Mouse (Mus musculus) C2C12 (cell line): ENCODE measurements around the gene Tmem234. TPM values are rescaled to one million over a fixed set of nuclear protein-coding genes. Genes with fewer than 3 reads are reported as not detected.

Experiments
- H3K27me3 ChIP-seq: one replicate; pipeline ENCODE4 v1.6.1; 2011; ENCODE audit not compliant: control insufficient read depth, insufficient read depth, insufficient read length
- H3K36me3 ChIP-seq: one replicate; pipeline ENCODE4 v1.6.1; 2011; ENCODE audit not compliant: control insufficient read depth, insufficient read depth
- H3K4me3 ChIP-seq: one replicate; pipeline ENCODE4 v1.5.1; 2011; ENCODE audit warnings: mild to moderate bottlenecking, control low read depth; ENCODE audit not compliant: poor library complexity, insufficient read depth, severe bottlenecking
- H3K79me2 ChIP-seq: one replicate; pipeline ENCODE4 v1.6.1; 2011; ENCODE audit not compliant: control insufficient read depth, insufficient read depth
- H3K79me3 ChIP-seq: one replicate; pipeline ENCODE4 v1.6.1; 2011; ENCODE audit warnings: low read depth, control low read depth
- H3ac ChIP-seq: one replicate; pipeline ENCODE3; 2011; ENCODE audit warnings: low read depth; ENCODE audit not compliant: control insufficient read depth, insufficient read length
- CEBPB ChIP-seq: IDR thresholded peaks from one replicate; pipeline ENCODE4 v1.6.1; 2011; ENCODE audit warnings: low read depth, mild to moderate bottlenecking, control low read depth, moderate library complexity
- CTCF ChIP-seq: IDR thresholded peaks from one replicate; pipeline ENCODE4 v1.5.1; 2011; ENCODE audit not compliant: control insufficient read depth, insufficient read depth, insufficient read length
- FOSL1 ChIP-seq: IDR thresholded peaks from one replicate; pipeline ENCODE4 v1.8.0; 2011; ENCODE audit warnings: mild to moderate bottlenecking, low read length; ENCODE audit not compliant: poor library complexity, insufficient read depth, severe bottlenecking
- MAX ChIP-seq: IDR thresholded peaks from one replicate; pipeline ENCODE4 v1.6.1; 2011; ENCODE audit warnings: mild to moderate bottlenecking, control low read depth
- MYOD1 ChIP-seq: IDR thresholded peaks from one replicate; pipeline ENCODE4 v1.6.1; 2011; ENCODE audit warnings: low read depth; ENCODE audit not compliant: control insufficient read depth, insufficient read length
- MYOG ChIP-seq: IDR thresholded peaks from one replicate; pipeline ENCODE4 v1.6.1; 2011; ENCODE audit not compliant: control insufficient read depth, insufficient read length; ENCODE audit errors: extremely low read depth
- USF1 ChIP-seq: IDR thresholded peaks from one replicate; pipeline ENCODE4 v1.6.1; 2011; ENCODE audit warnings: low read depth, mild to moderate bottlenecking, control low read depth, moderate library complexity
- polyA plus RNA-seq: library from polyadenylated mRNA; unstranded; fragments of >200 nt; fragmentation: generic; extraction: Trizol; gene quantifications from one replicate; pipeline ENCODE4 v1.2.1, GENCODE M21; 2012; ENCODE audit warnings: missing spikeins

The Tmem234 gene
- polyA plus RNA-seq, 1 experiment: 218 TPM

GRCm38 (mm10) chr4:129570028-129570427 is 30.4 kb upstream of the Tmem234 start:
- no peaks in the 10 kb centered on the region for H3K36me3 ChIP-seq
- no peak overlapping the region for H3ac ChIP-seq
- no peak for TF ChIP-seq MYOG
- no peak for TF ChIP-seq MAX
- TF ChIP-seq FOSL1: no peak
- TF ChIP-seq CTCF: no peak
- TF ChIP-seq CEBPB: no peak
- no peak for TF ChIP-seq USF1
- no peak for TF ChIP-seq MYOD1
- H3K79me2 ChIP-seq: no peaks in the 10 kb centered on the region
- no peaks in the 10 kb centered on the region for H3K27me3 ChIP-seq
- no peak overlapping the region for H3K4me3 ChIP-seq
- H3K79me3 ChIP-seq: no peaks in the 10 kb centered on the region

DNA sequence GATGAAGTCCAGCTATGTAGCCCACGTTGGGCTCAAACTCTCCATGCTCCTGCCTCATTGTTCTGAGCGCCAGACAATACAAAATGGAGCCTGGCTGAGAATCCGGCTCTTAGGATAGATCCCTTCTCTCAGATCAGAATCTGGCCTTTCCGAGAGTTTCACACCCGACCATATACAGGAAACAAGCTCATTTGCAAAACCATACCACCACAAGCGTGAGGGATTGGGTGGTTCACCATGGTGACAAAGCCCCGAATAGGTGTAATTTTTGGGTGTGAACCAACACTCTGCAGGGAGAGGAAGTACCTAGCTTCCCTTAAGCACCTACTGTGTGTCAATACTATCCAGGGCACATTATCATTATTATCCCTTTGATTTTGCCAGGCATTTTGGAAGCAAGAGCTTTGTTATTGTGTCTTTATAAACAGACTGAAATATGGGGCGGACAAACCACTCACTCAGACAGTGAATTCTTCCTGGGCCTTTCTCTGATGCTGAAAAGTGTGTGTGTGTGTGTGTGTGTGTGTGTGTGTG is 28.9 kb upstream of the Tmem234 start:
- Histone ChIP-seq H3ac (no peak overlapping the region), H3K36me3 (no peaks in the 10 kb centered on the region), H3K79me3 (no peaks in the 10 kb centered on the region), H3K79me2 (no peaks in the 10 kb centered on the region), H3K27me3 (no peaks in the 10 kb centered on the region), H3K4me3 (no peak overlapping the region)
- TF ChIP-seq MAX: no peak
- TF ChIP-seq MYOD1: no peak
- no peak for TF ChIP-seq FOSL1
- no peak for TF ChIP-seq USF1
- TF ChIP-seq CTCF: no peak
- no peak for TF ChIP-seq CEBPB
- TF ChIP-seq MYOG: no peak

GRCm38 (mm10) chr4:129572236-129573092 is 28.0 kb upstream of the Tmem234 start:
- TF ChIP-seq CTCF (no peak), USF1 (no peak), FOSL1 (no peak), MAX (no peak), MYOG (no peak), MYOD1 (no peak), CEBPB (no peak)
- no peaks in the 10 kb centered on the region for H3K79me3 ChIP-seq
- no peak overlapping the region for H3ac ChIP-seq
- no peaks in the 10 kb centered on the region for H3K27me3 ChIP-seq
- H3K4me3 ChIP-seq: no peak overlapping the region
- no peaks in the 10 kb centered on the region for H3K79me2 ChIP-seq
- no peaks in the 10 kb centered on the region for H3K36me3 ChIP-seq

DNA sequence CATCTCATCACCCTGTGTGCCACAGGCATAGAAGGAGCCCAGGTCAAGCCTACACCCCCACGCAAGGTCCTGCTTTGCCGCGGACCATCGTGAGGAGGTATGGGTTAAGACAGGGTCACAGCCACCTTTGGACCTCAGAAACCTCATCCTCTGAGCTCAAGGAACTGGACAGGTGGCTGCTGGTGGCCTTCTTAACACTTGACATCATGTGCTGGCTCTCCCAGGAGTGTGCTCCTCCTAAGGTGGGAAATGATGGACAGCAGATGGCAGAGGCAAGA is 27.4 kb upstream of the Tmem234 start:
- no peaks in the 10 kb centered on the region for H3K36me3 ChIP-seq
- no peaks in the 10 kb centered on the region for H3K79me2 ChIP-seq
- no peak overlapping the region for H3K4me3 ChIP-seq
- no peak for TF ChIP-seq MAX
- no peak for TF ChIP-seq USF1
- TF ChIP-seq FOSL1: no peak
- no peak for TF ChIP-seq MYOG
- TF ChIP-seq CTCF: no peak
- TF ChIP-seq CEBPB: no peak
- TF ChIP-seq MYOD1: no peak
- no peaks in the 10 kb centered on the region for H3K79me3 ChIP-seq
- no peaks in the 10 kb centered on the region for H3K27me3 ChIP-seq
- no peak overlapping the region for H3ac ChIP-seq

DNA sequence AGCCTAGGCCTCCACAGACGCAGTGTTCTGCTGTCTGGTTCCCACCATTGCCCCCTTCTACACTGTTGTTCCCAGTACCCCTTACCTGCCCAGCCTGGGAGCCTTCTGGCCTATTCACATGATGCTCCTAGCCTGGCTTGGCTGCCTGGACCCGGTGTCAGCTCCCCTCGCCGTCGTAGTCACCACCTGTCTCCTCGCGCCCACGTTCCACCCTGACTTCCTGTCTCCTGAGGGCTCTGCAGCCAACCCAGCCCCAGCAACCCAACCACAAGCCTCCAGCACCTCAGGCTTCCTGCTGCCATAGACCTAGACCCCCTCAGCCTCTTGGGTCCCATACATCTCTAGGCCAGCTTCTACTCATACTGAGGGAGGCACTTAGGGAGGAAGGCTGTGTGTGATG is 27.0 kb upstream of the Tmem234 start, which contains the start of gene Lck:
TSS of gene Lck (minus strand) at position 212 of the 400 bp plus-strand sequence.
- no peak within 1 kb of the TSS for H3ac ChIP-seq
- TF ChIP-seq FOSL1: no peak
- no peak within 1 kb of the TSS for H3K4me3 ChIP-seq
- no peaks in the 10 kb centered on the region for H3K36me3 ChIP-seq
- no peaks in the 10 kb centered on the region for H3K79me2 ChIP-seq
- no peaks in the 10 kb centered on the region for H3K27me3 ChIP-seq
- H3K79me3 ChIP-seq: no peaks in the 10 kb centered on the region
